Mouse (Mus musculus) CH12.LX (cell line): ENCODE results near the gene Nckap1l. TPM values are rescaled to one million over a fixed set of nuclear protein-coding genes. Genes with fewer than 3 reads are reported as not detected.

Source experiments
- DNase-seq: peaks from one replicate; pipeline ENCODE4 v3.0.0-alpha.2; 2013; ENCODE audit errors: extremely low read depth
- H3K27ac ChIP-seq: 2 replicates; pipeline ENCODE4 v1.5.1; 2012; ENCODE audit warnings: low read depth, mild to moderate bottlenecking, control low read depth, moderate library complexity; ENCODE audit not compliant: insufficient read depth
- H3K27me3 ChIP-seq: replicated peaks from 2 replicates; pipeline ENCODE3; 2012; ENCODE audit warnings: inconsistent platforms
- H3K36me3 ChIP-seq, 2 experiments: replicated peaks in 1 of 2; 2 replicates each; pipeline versions ENCODE3 to v1.6.1; 2012; ENCODE audit warnings: inconsistent platforms in 1 of 2, low read length in 1 of 2, mild to moderate bottlenecking in 1 of 2, mixed read lengths in 1 of 2, moderate library complexity in 1 of 2; ENCODE audit not compliant: control insufficient read depth in 1 of 2, insufficient read depth in 1 of 2
- H3K4me1 ChIP-seq, 2 experiments: 2 replicates each; pipeline ENCODE4 v1.6.1; 2012; ENCODE audit warnings: inconsistent platforms in 1 of 2, moderate library complexity in 1 of 2; ENCODE audit not compliant: insufficient read depth in 2 of 2, control insufficient read depth in 1 of 2
- H3K4me2 ChIP-seq: 2 replicates; pipeline ENCODE4 v1.6.1; 2012; ENCODE audit warnings: low read depth, mild to moderate bottlenecking, control low read depth; ENCODE audit not compliant: poor library complexity, insufficient read depth, severe bottlenecking
- H3K4me3 ChIP-seq, 3 experiments: fragments of 150-350 bp in 1 of 3; sonication (generic) in 1 of 3; replicated peaks in 1 of 3; 2 replicates each; pipeline versions ENCODE3 to v1.5.1; 2011 to 2012; ENCODE audit warnings: low read depth in 2 of 3, low read length in 2 of 3, mild to moderate bottlenecking in 2 of 3, moderate library complexity in 2 of 3, control low read depth in 1 of 3, improper control_type of control experiment in 1 of 3, inconsistent platforms in 1 of 3, mixed read lengths in 1 of 3; ENCODE audit not compliant: poor library complexity in 1 of 3
- H3K79me2 ChIP-seq: replicated peaks from 2 replicates; pipeline ENCODE4 v1.6.1; 2012; ENCODE audit warnings: mild to moderate bottlenecking, moderate library complexity; ENCODE audit not compliant: control insufficient read depth, poor library complexity, insufficient read depth, severe bottlenecking; ENCODE audit errors: extremely low read depth
- H3K9ac ChIP-seq: 2 replicates; pipeline ENCODE4 v1.6.1; 2012; ENCODE audit warnings: low read depth, mild to moderate bottlenecking, control low read depth, moderate library complexity; ENCODE audit not compliant: insufficient read depth
- H3K9me3 ChIP-seq: replicated peaks from 2 replicates; pipeline ENCODE3; 2012; ENCODE audit warnings: low read length, inconsistent platforms, mixed read lengths
- BHLHE40 ChIP-seq: IDR thresholded peaks from 2 replicates; pipeline ENCODE4 v1.6.1; 2011; ENCODE audit warnings: mild to moderate bottlenecking, low read depth, low read length, improper control_type of control experiment
- CTCF ChIP-seq, 2 experiments: IDR thresholded peaks in 1 of 2; conservative IDR thresholded peaks in 1 of 2; 2 replicates each; pipeline ENCODE4 v1.5.1; 2011 to 2012; ENCODE audit warnings: low read depth in 2 of 2, low read length in 2 of 2, improper control_type of control experiment in 1 of 2, inconsistent platforms in 1 of 2, mild to moderate bottlenecking in 1 of 2, moderate library complexity in 1 of 2
- E2F4 ChIP-seq: IDR thresholded peaks from 2 replicates; pipeline ENCODE4 v1.6.1; 2011; ENCODE audit warnings: low read depth, low read length, improper control_type of control experiment; ENCODE audit not compliant: insufficient replicate concordance
- EP300 ChIP-seq: IDR thresholded peaks from 2 replicates; pipeline ENCODE4 v1.6.1; 2011; ENCODE audit warnings: low read length, improper control_type of control experiment
- ETS1 ChIP-seq: conservative IDR thresholded peaks from 2 replicates; pipeline ENCODE4 v1.6.1; 2012; ENCODE audit warnings: low read depth, mild to moderate bottlenecking, inconsistent platforms, low read length, improper control_type of control experiment, moderate library complexity
- GABPA ChIP-seq: IDR thresholded peaks from 2 replicates; pipeline ENCODE4 v1.6.1; 2012; ENCODE audit warnings: low read depth, low read length, improper control_type of control experiment, inconsistent platforms; ENCODE audit not compliant: insufficient replicate concordance
- JUN ChIP-seq: IDR thresholded peaks from 2 replicates; pipeline ENCODE4 v1.6.1; 2011; ENCODE audit warnings: low read depth, mild to moderate bottlenecking, low read length, improper control_type of control experiment, moderate library complexity; ENCODE audit not compliant: insufficient read depth
- MAFK ChIP-seq: IDR thresholded peaks from 2 replicates; pipeline ENCODE4 v1.6.1; 2011; ENCODE audit warnings: low read length, improper control_type of control experiment; ENCODE audit not compliant: insufficient replicate concordance
- MAX ChIP-seq: IDR thresholded peaks from 2 replicates; pipeline ENCODE4 v1.6.1; 2011; ENCODE audit warnings: low read length, improper control_type of control experiment
- MEF2A ChIP-seq: IDR thresholded peaks from 2 replicates; pipeline ENCODE4 v1.6.1; 2014; ENCODE audit warnings: low read depth, mild to moderate bottlenecking, inconsistent platforms, low read length, improper control_type of control experiment, borderline replicate concordance
- NELFE ChIP-seq: IDR thresholded peaks from 2 replicates; pipeline ENCODE4 v1.6.1; 2011; ENCODE audit warnings: low read depth, low read length, improper control_type of control experiment
- NRF1 ChIP-seq: IDR thresholded peaks from 2 replicates; pipeline ENCODE4 v1.6.1; 2014; ENCODE audit warnings: low read depth, mild to moderate bottlenecking, inconsistent platforms, low read length, improper control_type of control experiment, moderate library complexity
- POLR2AphosphoS2 ChIP-seq: IDR thresholded peaks from 2 replicates; pipeline ENCODE4 v1.6.1; 2011; ENCODE audit warnings: low read depth, low read length, improper control_type of control experiment
- SIN3A ChIP-seq: IDR thresholded peaks from 2 replicates; pipeline ENCODE4 v1.6.1; 2012; ENCODE audit warnings: low read length, improper control_type of control experiment, inconsistent platforms
- TCF12 ChIP-seq: IDR thresholded peaks from 2 replicates; pipeline ENCODE4 v1.6.1; 2014; ENCODE audit warnings: low read depth, mild to moderate bottlenecking, inconsistent platforms, low read length, improper control_type of control experiment
- ZMIZ1 ChIP-seq: IDR thresholded peaks from 2 replicates; pipeline ENCODE4 v1.6.1; 2012; ENCODE audit warnings: low read depth, mild to moderate bottlenecking, inconsistent platforms, low read length, improper control_type of control experiment
- ZNF384 ChIP-seq: IDR thresholded peaks from 2 replicates; pipeline ENCODE4 v1.6.1; 2012; ENCODE audit warnings: low read depth, low read length, improper control_type of control experiment, inconsistent platforms
- dilution Hi-C: fragments of 300-500 bp; cut with MboI; formaldehyde crosslinking; loops from 2 replicates; pipeline ENCODE4 v1.14.3; 2020; ENCODE audit warnings: low sequenced_read_pairs; ENCODE audit not compliant: extremely low pct_unique_long_range_greater_than_20kb, extremely low pct_ligation_motif_present
- in situ Hi-C: fragments of 300-500 bp; cut with MboI; formaldehyde crosslinking; loops from 3 replicates; pipeline ENCODE4 v1.14.3; 2019; ENCODE audit warnings: low sequenced_read_pairs, low pct_ligation_motif_present, low pct_unique_long_range_greater_than_20kb, mixed read lengths
- polyA plus RNA-seq: library from polyadenylated mRNA; unstranded; fragments of >175 nt; gene quantifications from 2 replicates; pipeline ENCODE4 v1.2.1, GENCODE M21; 2012; ENCODE audit warnings: low read depth; ENCODE audit not compliant: insufficient read length
- total RNA-seq, 2 experiments: library from RNA; depleted of rRNA; stranded (reverse); fragments of 300-350 nt in 1 of 2; fragments of >200 nt in 1 of 2; gene quantifications; 2 replicates each; pipeline ENCODE4 v1.2.3; 2012 to 2014

Nckap1l gene
- total and polyA plus RNA-seq, 3 experiments, result 68.6 to 109 (median 77.7) TPM

GRCm38 (mm10) chr15:103503660-103504059 is 50.1 kb downstream of the Nckap1l start:
- in situ Hi-C loops, result no loop called here
- no peak overlapping the region for H3K9ac ChIP-seq
- dilution Hi-C loops, result no loop called here
- no peak overlapping the region for H3K4me3 ChIP-seq
- H3K79me2 ChIP-seq, result no peaks in the 10 kb centered on the region
- peaks cover 50 to 97% of the 10 kb centered on the region in 2 experiments for H3K36me3 ChIP-seq
- DNase-seq, result no peak
- H3K27ac ChIP-seq, result no peak overlapping the region
- no peak for TF ChIP-seq POLR2AphosphoS2
- no peak for TF ChIP-seq NELFE
- no peak for TF ChIP-seq MAFK
- no peak for TF ChIP-seq E2F4
- no peak for TF ChIP-seq JUN
- no peak for TF ChIP-seq MEF2A
- TF ChIP-seq NRF1, result no peak
- TF ChIP-seq ETS1, result no peak
- no peak for TF ChIP-seq MAX
- no peak for TF ChIP-seq ZNF384
- no peak for TF ChIP-seq EP300
- no peak for TF ChIP-seq BHLHE40
- H3K27me3 ChIP-seq, result no peaks in the 10 kb centered on the region
- peaks cover 0 to 7% of the 10 kb centered on the region in 2 experiments; a peak in 2 of 4 replicates for H3K4me1 ChIP-seq
- no peak overlapping the region for H3K4me2 ChIP-seq
- H3K9me3 ChIP-seq, result no peaks in the 10 kb centered on the region

GRCm38 (mm10) chr15:103509317-103509716 is 55.7 kb downstream of the Nckap1l start:
- H3K9me3 ChIP-seq, result no peaks in the 10 kb centered on the region
- no peak overlapping the region for H3K27ac ChIP-seq
- H3K27me3 ChIP-seq, result no peaks in the 10 kb centered on the region
- dilution Hi-C loops, result no loop called here
- H3K79me2 ChIP-seq, result no peaks in the 10 kb centered on the region
- TF ChIP-seq MAX (no peak), ZMIZ1 (no peak), CTCF (conservative IDR thresholded peaks at IDR 0.05 in 1 of 2, IDR thresholded peaks at IDR 0.05 in 1 of 2; ENCODE audit: low read depth in 2 of 2, low read length in 2 of 2) (no peak), SIN3A (no peak)
- no peak overlapping the region for H3K4me2 ChIP-seq
- no peak overlapping the region for H3K9ac ChIP-seq
- no peak overlapping the region for H3K4me3 ChIP-seq
- H3K36me3 ChIP-seq, result peaks cover 39 to 92% of the 10 kb centered on the region in 2 experiments
- H3K4me1 ChIP-seq, result peaks cover 5 to 10% of the 10 kb centered on the region in 2 experiments; a peak in 3 of 4 replicates
- no peak for DNase-seq
- in situ Hi-C loops, result no loop called here

GRCm38 (mm10) chr15:103511652-103512051 is 58.1 kb downstream of the Nckap1l start:
- Histone ChIP-seq H3K79me2 (no peaks in the 10 kb centered on the region), H3K4me3 (no peak overlapping the region), H3K4me1 (peaks cover 18 to 32% of the 10 kb centered on the region in 2 experiments), H3K27ac (no peak overlapping the region)
- no peak for TF ChIP-seq TCF12
- no peak for TF ChIP-seq POLR2AphosphoS2
- TF ChIP-seq GABPA, result no peak
- no peak for TF ChIP-seq JUN
- TF ChIP-seq, all 38 proteins: peak for 0
- Histone ChIP-seq H3K4me2 (no peak overlapping the region), H3K9ac (no peak overlapping the region), H3K27me3 (no peaks in the 10 kb centered on the region), H3K9me3 (no peaks in the 10 kb centered on the region), H3K36me3 (peaks cover 28 to 83% of the 10 kb centered on the region in 2 experiments)
- dilution Hi-C loops, result no loop called here
- in situ Hi-C loops, result no loop called here
- no peak for DNase-seq
